Mouse (Mus musculus) MEL (cell line): ENCODE measurements around the gene Tmprss13. TPM values are rescaled to one million over a fixed set of nuclear protein-coding genes. Genes with fewer than 3 reads are reported as not detected.

Source experiments
- DNase-seq: peaks from one replicate; pipeline ENCODE4 v3.0.0; 2011; ENCODE audit warnings: low read depth, low spot score
- H3K27ac ChIP-seq: 2 replicates; pipeline ENCODE4 v1.5.1; 2012; ENCODE audit warnings: low read depth, mild to moderate bottlenecking, control low read depth, low read length, moderate library complexity; ENCODE audit not compliant: control insufficient read depth
- H3K27me3 ChIP-seq, 2 experiments: fragments of 150-350 bp in 1 of 2; sonication (generic) in 1 of 2; 2 replicates each; pipeline ENCODE4 v1.6.1; 2012; ENCODE audit warnings: low read length in 2 of 2, mild to moderate bottlenecking in 2 of 2, improper control_type of control experiment in 1 of 2, moderate library complexity in 1 of 2; ENCODE audit not compliant: insufficient read depth in 2 of 2, control insufficient read depth in 1 of 2
- H3K36me3 ChIP-seq, 2 experiments: 2 replicates each; pipeline ENCODE4 v1.6.1; 2012 to 2014; ENCODE audit warnings: low read length in 2 of 2, improper control_type of control experiment in 1 of 2, inconsistent platforms in 1 of 2, mild to moderate bottlenecking in 1 of 2; ENCODE audit not compliant: insufficient read depth in 2 of 2, control insufficient read depth in 1 of 2
- H3K4me1 ChIP-seq, 2 experiments: fragments of 150-350 bp in 1 of 2; sonication (generic) in 1 of 2; 2 replicates each; pipeline ENCODE4 v1.6.1; 2012; ENCODE audit warnings: low read length in 2 of 2, improper control_type of control experiment in 1 of 2, mild to moderate bottlenecking in 1 of 2; ENCODE audit not compliant: insufficient read depth in 2 of 2, control insufficient read depth in 1 of 2
- H3K4me3 ChIP-seq, 2 experiments: fragments of 150-350 bp in 1 of 2; sonication (generic) in 1 of 2; 2 replicates each; pipeline ENCODE4 v1.5.1; 2012; ENCODE audit warnings: low read depth in 2 of 2, low read length in 2 of 2, mild to moderate bottlenecking in 2 of 2, moderate library complexity in 2 of 2, control low read depth in 1 of 2, improper control_type of control experiment in 1 of 2; ENCODE audit not compliant: control insufficient read depth in 1 of 2, insufficient read depth in 1 of 2
- H3K79me2 ChIP-seq: 2 replicates; pipeline ENCODE4 v1.6.1; 2012; ENCODE audit warnings: mild to moderate bottlenecking, low read length, moderate library complexity; ENCODE audit not compliant: control insufficient read depth, poor library complexity, insufficient read depth
- H3K9ac ChIP-seq: 2 replicates; pipeline ENCODE4 v1.6.1; 2012; ENCODE audit warnings: low read depth, mild to moderate bottlenecking, control low read depth, low read length, moderate library complexity; ENCODE audit not compliant: control insufficient read depth, poor library complexity, severe bottlenecking
- H3K9me3 ChIP-seq: fragments of 150-350 bp; sonication (generic); replicated peaks from 2 replicates; pipeline ENCODE4 v1.6.1; 2012; ENCODE audit warnings: mild to moderate bottlenecking, low read length, improper control_type of control experiment, moderate library complexity; ENCODE audit not compliant: insufficient read depth
- CHD1 ChIP-seq: IDR thresholded peaks from 2 replicates; pipeline ENCODE4 v1.6.1; 2012; ENCODE audit warnings: low read depth, mild to moderate bottlenecking, inconsistent platforms, low read length, improper control_type of control experiment
- CHD2 ChIP-seq: IDR thresholded peaks from 2 replicates; pipeline ENCODE4 v1.6.1; 2011; ENCODE audit warnings: low read length, improper control_type of control experiment
- ELF1 ChIP-seq: IDR thresholded peaks from 2 replicates; pipeline ENCODE4 v1.6.1; 2014; ENCODE audit warnings: low read depth, mild to moderate bottlenecking, inconsistent platforms, low read length, improper control_type of control experiment, moderate library complexity
- EP300 ChIP-seq, 2 experiments: IDR thresholded peaks; 2 replicates each; pipeline ENCODE4 v1.6.1; 2011; ENCODE audit warnings: improper control_type of control experiment in 2 of 2, low read length in 2 of 2, low read depth in 1 of 2, mild to moderate bottlenecking in 1 of 2
- JUND ChIP-seq: IDR thresholded peaks from 2 replicates; pipeline ENCODE4 v1.6.1; 2011; ENCODE audit warnings: low read depth, mild to moderate bottlenecking, improper control_type of control experiment, low read length
- MAX ChIP-seq: IDR thresholded peaks from 2 replicates; pipeline ENCODE4 v1.6.1; 2011; ENCODE audit warnings: low read length, improper control_type of control experiment
- POLR2A ChIP-seq, 2 experiments: IDR thresholded peaks; 2 replicates each; pipeline ENCODE4 v1.6.1; 2011 to 2012; ENCODE audit warnings: low read length in 2 of 2, mild to moderate bottlenecking in 2 of 2, control low read depth in 1 of 2, improper control_type of control experiment in 1 of 2, low read depth in 1 of 2, moderate library complexity in 1 of 2; ENCODE audit not compliant: control insufficient read depth in 1 of 2, insufficient read depth in 1 of 2, poor library complexity in 1 of 2
- RAD21 ChIP-seq: IDR thresholded peaks from 2 replicates; pipeline ENCODE4 v1.6.1; 2011; ENCODE audit warnings: mild to moderate bottlenecking, low read depth, low read length, improper control_type of control experiment
- TBP ChIP-seq: IDR thresholded peaks from 2 replicates; pipeline ENCODE4 v1.8.0; 2011; ENCODE audit warnings: low read depth, low read length, improper control_type of control experiment
- UBTF ChIP-seq: IDR thresholded peaks from 2 replicates; pipeline ENCODE4 v1.6.1; 2012; ENCODE audit warnings: low read depth, mild to moderate bottlenecking, inconsistent platforms, low read length, improper control_type of control experiment, moderate library complexity, borderline replicate concordance; ENCODE audit not compliant: insufficient read depth
- USF1 ChIP-seq: IDR thresholded peaks from 2 replicates; pipeline ENCODE4 v1.6.1; 2014; ENCODE audit warnings: low read depth, mild to moderate bottlenecking, inconsistent platforms, low read length, improper control_type of control experiment, moderate library complexity
- ZMIZ1 ChIP-seq: IDR thresholded peaks from 2 replicates; pipeline ENCODE4 v1.6.1; 2012; ENCODE audit warnings: low read depth, mild to moderate bottlenecking, inconsistent platforms, low read length, improper control_type of control experiment, moderate library complexity
- polyA plus RNA-seq, 2 experiments: library from polyadenylated mRNA; stranded (reverse) in 1 of 2; unstranded in 1 of 2; fragments of >175 nt in 1 of 2; fragments of >200 nt in 1 of 2; gene quantifications; 2 replicates each; pipeline versions ENCODE4 v1.2.1 to v1.2.4; 2012; ENCODE audit warnings: low replicate concordance in 2 of 2, low read depth in 1 of 2; ENCODE audit not compliant: insufficient read length in 2 of 2, insufficient read depth in 1 of 2, missing spikeins in 1 of 2
- total RNA-seq: library from RNA; depleted of rRNA; stranded (reverse); fragments of 300-350 nt; gene quantifications from 2 replicates; pipeline ENCODE4 v1.2.3, GENCODE M21; 2012

Tmprss13 gene
- total and polyA plus RNA-seq, 3 experiments: not detected

GRCm38 (mm10) chr9:45321946-45322430 lies 3.1 kb downstream of the Tmprss13 start:
- TF ChIP-seq CHD2: no peak
- TF ChIP-seq CHD1: no peak
- no peak for TF ChIP-seq EP300 (IDR thresholded peaks at IDR 0.05; ENCODE audit: low read depth in 1 of 2, low read length in 2 of 2)
- TF ChIP-seq ZMIZ1: no peak
- TF ChIP-seq RAD21: no peak
- no peak for TF ChIP-seq USF1
- Histone ChIP-seq H3K36me3 (no peaks in the 10 kb centered on the region), H3K4me3 (no peak overlapping the region), H3K79me2 (no peaks in the 10 kb centered on the region), H3K9me3 (no peaks in the 10 kb centered on the region), H3K27ac (no peak overlapping the region), H3K27me3 (no peaks in the 10 kb centered on the region; a peak in 1 of 4 replicates), H3K4me1 (no peaks in the 10 kb centered on the region), H3K9ac (no peak overlapping the region)
- no peak for DNase-seq

GRCm38 (mm10) chr9:45326390-45326789 lies 7.5 kb downstream of the Tmprss13 start:
- Histone ChIP-seq H3K79me2 (no peaks in the 10 kb centered on the region), H3K27me3 (no peaks in the 10 kb centered on the region; a peak in 1 of 4 replicates), H3K36me3 (no peaks in the 10 kb centered on the region), H3K9me3 (no peaks in the 10 kb centered on the region), H3K27ac (no peak overlapping the region), H3K4me1 (no peaks in the 10 kb centered on the region), H3K9ac (no peak overlapping the region), H3K4me3 (no peak overlapping the region)
- TF ChIP-seq UBTF: no peak
- no peak for TF ChIP-seq TBP
- no peak for TF ChIP-seq JUND
- TF ChIP-seq MAX: no peak
- TF ChIP-seq POLR2A (IDR thresholded peaks at IDR 0.05; ENCODE audit: control insufficient read depth in 1 of 2, insufficient read depth in 1 of 2, low read depth in 1 of 2, low read length in 2 of 2, poor library complexity in 1 of 2): no peak
- no peak for TF ChIP-seq ELF1
- DNase-seq: no peak

GRCm38 (mm10) chr9:45328263-45328662 lies 9.4 kb downstream of the Tmprss13 start:
- Histone ChIP-seq H3K36me3 (no peaks in the 10 kb centered on the region), H3K79me2 (no peaks in the 10 kb centered on the region), H3K9me3 (no peaks in the 10 kb centered on the region), H3K9ac (no peak overlapping the region), H3K4me3 (no peak overlapping the region), H3K4me1 (no peaks in the 10 kb centered on the region), H3K27ac (no peak overlapping the region), H3K27me3 (peaks cover 0 to under 1% of the 10 kb centered on the region in 2 experiments; a peak in 2 of 4 replicates)
- no peak for DNase-seq
- TF ChIP-seq TBP (no peak), CHD2 (no peak)
